Mouse (Mus musculus) cerebellum, adult 11-12 months (tissue): Measurements from ENCODE around the gene Anks1.

Source experiments
- DNase-seq: peaks from one replicate; pipeline ENCODE4 v3.0.0; 2022

Gene Anks1

DNA sequence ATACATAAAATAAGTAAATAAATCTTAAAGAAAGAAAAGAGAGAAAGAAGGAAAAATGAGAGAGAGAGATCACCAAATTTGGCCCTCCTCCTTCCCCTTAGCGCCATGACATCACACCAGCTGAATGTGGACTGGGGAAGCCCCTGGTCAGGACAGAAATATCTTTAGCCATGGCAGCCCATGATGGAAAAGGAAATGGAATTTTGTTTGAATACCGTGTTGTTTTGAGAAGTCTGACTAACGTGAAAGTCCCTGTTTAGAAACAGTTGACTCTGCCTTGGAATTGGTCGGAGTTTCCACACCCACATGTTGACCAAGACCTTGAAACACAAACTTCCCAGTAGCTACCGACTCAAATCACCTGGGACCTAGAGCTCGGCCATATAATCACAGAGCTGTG is 195.3 kb downstream of the Anks1 start:
- DNase-seq: no peak

DNA sequence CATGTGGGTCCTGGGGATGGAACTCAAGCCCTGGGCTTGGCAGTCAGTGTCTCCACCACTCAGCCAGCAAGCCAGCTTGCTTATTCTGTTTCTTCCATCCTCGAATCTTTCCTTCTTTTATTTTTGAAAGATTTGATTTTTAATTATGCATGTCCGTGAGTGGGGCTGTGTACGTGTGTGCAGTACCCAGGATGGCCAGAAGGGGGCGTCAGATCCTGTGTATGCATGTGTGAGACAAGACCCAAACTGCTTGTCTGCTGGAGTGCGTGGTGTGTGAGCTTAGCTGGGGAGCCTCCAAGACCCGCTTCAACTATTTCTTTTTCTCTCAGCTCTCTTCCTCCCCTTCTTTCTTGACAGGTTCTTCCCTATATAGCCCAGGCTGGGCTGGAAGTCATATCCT is 197.2 kb downstream of the Anks1 start:
- DNase-seq: no peak

DNA sequence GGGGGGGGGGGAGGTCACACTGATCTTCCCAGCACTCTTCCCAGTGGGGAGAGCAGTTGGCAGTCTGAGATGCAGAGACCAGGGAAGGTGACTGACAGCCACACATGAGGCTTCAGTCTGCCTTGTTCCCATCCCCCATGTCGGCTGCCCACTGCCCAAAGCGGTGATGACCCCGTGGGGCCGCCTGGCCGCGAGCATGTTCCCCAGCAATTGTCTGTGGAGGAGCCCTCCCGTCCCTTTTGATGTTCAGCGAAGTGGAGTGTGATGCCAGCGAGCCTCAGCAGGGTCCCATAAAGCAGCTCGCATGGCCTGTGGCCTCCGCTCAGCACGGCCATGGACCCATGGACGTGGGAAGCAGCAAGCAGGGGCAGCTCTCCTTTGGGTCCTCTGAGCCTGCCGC is 198.2 kb downstream of the Anks1 start:
- no peak for DNase-seq

DNA sequence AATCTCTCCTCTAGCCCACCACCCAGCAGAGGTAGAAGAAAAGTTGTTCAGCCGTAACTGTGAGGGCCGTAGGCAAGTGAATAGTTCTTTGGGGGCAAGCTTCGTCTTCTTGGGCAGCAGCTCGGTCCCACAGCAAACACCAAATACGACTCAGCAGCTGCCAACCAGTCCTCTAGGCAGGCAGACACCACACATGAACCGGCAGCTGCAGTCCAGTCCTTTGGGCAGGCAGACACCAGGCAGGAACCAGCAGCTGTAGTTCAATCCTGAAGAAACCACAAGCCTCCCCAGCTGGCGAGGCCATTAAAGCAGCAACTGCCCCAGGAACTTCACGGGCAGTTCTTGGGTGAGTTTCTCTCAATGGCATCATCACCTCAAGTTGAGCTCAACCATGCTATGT is 203.2 kb downstream of the Anks1 start:
- DNase-seq: no peak
